8 mouse cellular contexts compared by ENCODE assay signal in genomic region chr12:80803924-80804323, GRCm38 (mm10). TPM values are rescaled to one million over a fixed set of nuclear protein-coding genes. Genes with fewer than 3 reads are reported as not detected.
DNase-seq lines count a peak whose midpoint lies in the region; ATAC-seq and TF ChIP-seq lines count a peak whose summit lies in the region.

No protein-coding gene starts in this region.

- WGBS in liver, adult 2 months, result 8% methylated on average over 3 of the region's 3 CpGs
- 73% methylated on average over 3 of the region's 3 CpGs for WGBS in liver, embryonic 11.5 days

- no peak overlapping the region for H3K4me3 ChIP-seq in liver, adult 2 months (ENCODE audit: insufficient read depth, low read depth, low read length)
- no peak overlapping the region for H3K4me3 ChIP-seq in liver, embryonic 11.5 days (ENCODE audit: low read depth, low read length)

- peak; percentile 69 for DNase-seq in liver, adult 2 months (ENCODE audit: extremely low read depth, low read depth, low spot score)
- DNase-seq in liver, embryonic 11.5 days (ENCODE audit: low spot score), result no peak
- DNase-seq in brain, adult 2 months (ENCODE audit: low read depth, low spot score), result peak; percentile 95
- peak; percentile 29 to 48 for DNase-seq in frontal cortex, postnatal 10 days (ENCODE audit: low spot score in 2 of 2)
- peak; percentile 81 to 91 for DNase-seq in layer of hippocampus, adult 18-20 months (ENCODE audit: low spot score in 2 of 2)
- peak; percentile 64 to 75 for DNase-seq in lung, postnatal 4 days
- no peak for DNase-seq in embryo, embryonic 9.5 days (ENCODE audit: extremely low spot score)
- DNase-seq in spleen, adult 18-20 months, result no peak

- TF ChIP-seq POLR2A in liver, adult 2 months (IDR thresholded peaks at IDR 0.05; ENCODE audit: extremely low read depth, insufficient read depth, low read length), result no peak

- no peaks in the 10 kb centered on the region for H3K36me3 ChIP-seq in liver, adult 2 months (ENCODE audit: control insufficient read depth, insufficient read depth, low read length)
- no peaks in the 10 kb centered on the region for H3K36me3 ChIP-seq in liver, embryonic 11.5 days (ENCODE audit: control insufficient read depth, insufficient read depth, low read length)

- H3K4me1 ChIP-seq in liver, adult 2 months (ENCODE audit: control insufficient read depth, insufficient read depth, low read length), result peaks cover 25% of the 10 kb centered on the region
- H3K4me1 ChIP-seq in liver, embryonic 11.5 days (replicated peaks; ENCODE audit: control insufficient read depth, insufficient read depth, low read length), result peaks cover 36% of the 10 kb centered on the region

- no peaks in the 10 kb centered on the region for H3K9me3 ChIP-seq in liver, embryonic 11.5 days (ENCODE audit: control insufficient read depth, low read length)

- H3K27ac ChIP-seq in liver, adult 2 months (replicated peaks; ENCODE audit: insufficient read depth, low read depth, low read length), result peak overlapping the region; percentile 39
- no peak overlapping the region for H3K27ac ChIP-seq in liver, embryonic 11.5 days (ENCODE audit: low read depth, low read length)

- H3K79me2 ChIP-seq in liver, adult 2 months (ENCODE audit: control insufficient read depth, insufficient read depth, low read length), result peaks cover 45% of the 10 kb centered on the region

- no peak for TF ChIP-seq CTCF in liver, adult 2 months (IDR thresholded peaks at IDR 0.05; ENCODE audit: low read depth, low read length)

- ATAC-seq in liver, embryonic 11.5 days (replicated peaks; ENCODE audit: low FRiP score), result no peak

- H3K4me2 ChIP-seq in liver, embryonic 11.5 days, result no peak overlapping the region

- H3K27me3 ChIP-seq in liver, adult 2 months (ENCODE audit: control insufficient read depth, insufficient read depth, low read length), result no peaks in the 10 kb centered on the region
- no peaks in the 10 kb centered on the region for H3K27me3 ChIP-seq in liver, embryonic 11.5 days (replicated peaks; ENCODE audit: control insufficient read depth, insufficient read depth, low read length)

- no peak overlapping the region for H3K9ac ChIP-seq in liver, adult 2 months (ENCODE audit: low read depth, low read length)
- no peak overlapping the region for H3K9ac ChIP-seq in liver, embryonic 11.5 days (ENCODE audit: low read depth, low read length)

RNA-seq across cellular contexts. Expression of gene Susd6, which starts 13.6 kb away (rescaled TPM):
- total RNA-seq in liver, adult 2 months (2014; rRNA removed), result 20.1 and 27.5 TPM in 2 replicates
- polyA plus RNA-seq in liver, adult 2 months (2012; rRNA removed), result 21.8 and 22.3 TPM in 2 replicates
- polyA plus RNA-seq in liver, embryonic 11.5 days (2014; fragmentation: Nextera tagmentation; extraction: Ambion mirVana), result 21.5 and 21.7 TPM in 2 replicates
- total RNA-seq in layer of hippocampus, adult 18-20 months (2021), result 10 to 100 TPM; 64.0 to 76.3 TPM

RNA-seq across cellular contexts. Expression of gene Ccdc177, which starts 43.4 kb away (rescaled TPM):
- not detected in 2 replicates for total RNA-seq in liver, adult 2 months (2014; rRNA removed)
- polyA plus RNA-seq in liver, adult 2 months (2012; rRNA removed), result not detected in 2 replicates
- polyA plus RNA-seq in liver, embryonic 11.5 days (2014; fragmentation: Nextera tagmentation; extraction: Ambion mirVana), result not detected in 2 replicates
- 10 to 100 TPM; 16.2 to 16.3 TPM for total RNA-seq in layer of hippocampus, adult 18-20 months (2021)

Comparison
In these comparisons a context has a peak if more than half of its experiments do, and no peak if none do; other contexts are left out.
1. DNase-seq: peak in liver, adult 2 months (single experiment), brain, adult 2 months (single experiment), frontal cortex, postnatal 10 days (2 of 2), layer of hippocampus, adult 18-20 months (2 of 2) and lung, postnatal 4 days (2 of 2); none in liver, embryonic 11.5 days (single experiment), embryo, embryonic 9.5 days (single experiment) and spleen, adult 18-20 months (0 of 2).
2. RNA of gene Ccdc177, which starts 43.4 kb away (total RNA-seq): 16.2 to 16.3 TPM in layer of hippocampus, adult 18-20 months; not detected in liver, adult 2 months; every median in the first group is over 10 times any median in the second.